Mouse (Mus musculus): ENCODE measurements around the gene Vdr. TPM values are rescaled to one million over a fixed set of nuclear protein-coding genes. Genes with fewer than 3 reads are reported as not detected.

The Vdr gene
- polyA plus RNA-seq, 1 experiment from 2014 or later = 6.5 TPM

- H3K9me3 ChIP-seq (ENCODE audit: control insufficient read depth) = no peaks in the 10 kb centered on the region
- ATAC-seq = peak; percentile 63; the same call in 1 of the 2 replicates
- H3K4me1 ChIP-seq (replicated peaks; ENCODE audit: control insufficient read depth, insufficient read depth, low read length) = no peaks in the 10 kb centered on the region; the same call in 1 of the 2 replicates
- H3K4me3 ChIP-seq (ENCODE audit: low read depth, low read length) = no peak overlapping the region
- H3K9ac ChIP-seq (ENCODE audit: low read depth, low read length) = no peak overlapping the region
- peak; percentile 56 for TF ChIP-seq CTCF (IDR thresholded peaks at IDR 0.05; ENCODE audit: low read depth)
- 39% methylated on average over 3 of the region's 3 CpGs for WGBS
- 0 out of 2 replicates have a peak overlapping the region, but pooled peaks have one; percentile 5 for H3K27ac ChIP-seq (ENCODE audit: low read depth, low read length)
- H3K27me3 ChIP-seq (replicated peaks; ENCODE audit: control insufficient read depth, insufficient read depth, low read length) = no peaks in the 10 kb centered on the region
- H3K4me2 ChIP-seq (replicated peaks; ENCODE audit: low read depth) = no peak overlapping the region
- H3K36me3 ChIP-seq (ENCODE audit: control insufficient read depth, insufficient read depth) = no peaks in the 10 kb centered on the region
Observed at GRCm38 (mm10) chr15:97839991-97840455, 70.4 kb downstream of the Vdr start.

- Histone ChIP-seq H3K27me3 (replicated peaks; ENCODE audit: control insufficient read depth, insufficient read depth, low read length) (no peaks in the 10 kb centered on the region), H3K4me2 (replicated peaks; ENCODE audit: low read depth) (no peak overlapping the region), H3K9ac (ENCODE audit: low read depth, low read length) (no peak overlapping the region), H3K36me3 (ENCODE audit: control insufficient read depth, insufficient read depth) (no peaks in the 10 kb centered on the region), H3K4me1 (replicated peaks; ENCODE audit: control insufficient read depth, insufficient read depth, low read length) (no peaks in the 10 kb centered on the region; the same call in 1 of the 2 replicates), H3K4me3 (ENCODE audit: low read depth, low read length) (no peak overlapping the region), H3K9me3 (ENCODE audit: control insufficient read depth) (no peaks in the 10 kb centered on the region), H3K27ac (ENCODE audit: low read depth, low read length) (peak overlapping the region; percentile 5; the same call in 1 of the 2 replicates)
- 83% methylated on average over 4 of the region's 4 CpGs for WGBS
- TF ChIP-seq CTCF (IDR thresholded peaks at IDR 0.05; ENCODE audit: low read depth) = no peak
- no peak for ATAC-seq
Observed at GRCm38 (mm10) chr15:97839473-97839872, 71.0 kb downstream of the Vdr start.

GRCm38 (mm10) chr15:97839012-97839411, 71.4 kb downstream of the Vdr start:
- Histone ChIP-seq H3K9me3 (ENCODE audit: control insufficient read depth) (no peaks in the 10 kb centered on the region), H3K36me3 (ENCODE audit: control insufficient read depth, insufficient read depth) (no peaks in the 10 kb centered on the region), H3K9ac (ENCODE audit: low read depth, low read length) (no peak overlapping the region), H3K27me3 (replicated peaks; ENCODE audit: control insufficient read depth, insufficient read depth, low read length) (no peaks in the 10 kb centered on the region), H3K4me3 (ENCODE audit: low read depth, low read length) (no peak overlapping the region), H3K4me1 (replicated peaks; ENCODE audit: control insufficient read depth, insufficient read depth, low read length) (no peaks in the 10 kb centered on the region; the same call in 1 of the 2 replicates), H3K4me2 (replicated peaks; ENCODE audit: low read depth) (no peak overlapping the region), H3K27ac (ENCODE audit: low read depth, low read length) (no peak overlapping the region)
- 95% methylated on average over 2 of the region's 2 CpGs for WGBS
- ATAC-seq = no peak
- no peak for TF ChIP-seq CTCF (IDR thresholded peaks at IDR 0.05; ENCODE audit: low read depth)

GRCm38 (mm10) chr15:97838395-97838794, 72.0 kb downstream of the Vdr start:
- Histone ChIP-seq H3K9me3 (ENCODE audit: control insufficient read depth) (no peaks in the 10 kb centered on the region), H3K4me2 (replicated peaks; ENCODE audit: low read depth) (no peak overlapping the region), H3K4me1 (replicated peaks; ENCODE audit: control insufficient read depth, insufficient read depth, low read length) (no peaks in the 10 kb centered on the region; the same call in 1 of the 2 replicates), H3K27ac (ENCODE audit: low read depth, low read length) (no peak overlapping the region), H3K36me3 (ENCODE audit: control insufficient read depth, insufficient read depth) (no peaks in the 10 kb centered on the region), H3K4me3 (ENCODE audit: low read depth, low read length) (no peak overlapping the region), H3K27me3 (replicated peaks; ENCODE audit: control insufficient read depth, insufficient read depth, low read length) (no peaks in the 10 kb centered on the region), H3K9ac (ENCODE audit: low read depth, low read length) (no peak overlapping the region)
- 66% methylated on average over 4 of the region's 4 CpGs for WGBS
- TF ChIP-seq CTCF (IDR thresholded peaks at IDR 0.05; ENCODE audit: low read depth) = no peak
- ATAC-seq = no peak

GRCm38 (mm10) chr15:97837491-97838061, 72.9 kb downstream of the Vdr start:
- WGBS = 13% methylated on average over 8 of the region's 8 CpGs
- no peak overlapping the region for H3K4me2 ChIP-seq (replicated peaks; ENCODE audit: low read depth)
- no peak overlapping the region; the same call in 1 of the 2 replicates for H3K27ac ChIP-seq (ENCODE audit: low read depth, low read length)
- no peaks in the 10 kb centered on the region for H3K9me3 ChIP-seq (ENCODE audit: control insufficient read depth)
- no peak overlapping the region for H3K4me3 ChIP-seq (ENCODE audit: low read depth, low read length)
- H3K9ac ChIP-seq (ENCODE audit: low read depth, low read length) = no peak overlapping the region
- H3K4me1 ChIP-seq (replicated peaks; ENCODE audit: control insufficient read depth, insufficient read depth, low read length) = no peaks in the 10 kb centered on the region; the same call in 1 of the 2 replicates
- no peak for TF ChIP-seq CTCF (IDR thresholded peaks at IDR 0.05; ENCODE audit: low read depth)
- no peak for ATAC-seq
- H3K36me3 ChIP-seq (ENCODE audit: control insufficient read depth, insufficient read depth) = no peaks in the 10 kb centered on the region
- H3K27me3 ChIP-seq (replicated peaks; ENCODE audit: control insufficient read depth, insufficient read depth, low read length) = no peaks in the 10 kb centered on the region

GRCm38 (mm10) chr15:97836894-97837247, 73.6 kb downstream of the Vdr start:
- 57% methylated on average over 8 of the region's 8 CpGs for WGBS
- Histone ChIP-seq H3K36me3 (ENCODE audit: control insufficient read depth, insufficient read depth) (no peaks in the 10 kb centered on the region), H3K4me2 (replicated peaks; ENCODE audit: low read depth) (no peak overlapping the region), H3K9ac (ENCODE audit: low read depth, low read length) (no peak overlapping the region), H3K9me3 (ENCODE audit: control insufficient read depth) (no peaks in the 10 kb centered on the region), H3K4me1 (replicated peaks; ENCODE audit: control insufficient read depth, insufficient read depth, low read length) (no peaks in the 10 kb centered on the region; the same call in 1 of the 2 replicates), H3K27ac (ENCODE audit: low read depth, low read length) (no peak overlapping the region), H3K4me3 (ENCODE audit: low read depth, low read length) (no peak overlapping the region), H3K27me3 (replicated peaks; ENCODE audit: control insufficient read depth, insufficient read depth, low read length) (no peaks in the 10 kb centered on the region)
- ATAC-seq = no peak
- no peak for TF ChIP-seq CTCF (IDR thresholded peaks at IDR 0.05; ENCODE audit: low read depth)

Data from intestine, postnatal 0 days (tissue).